Mouse (Mus musculus) MEL (cell line): Measurements from ENCODE around the gene Rps3a1.

Experiments
- CTCF ChIP-seq, 3 experiments: IDR thresholded peaks in 2 of 3; conservative IDR thresholded peaks in 1 of 3; 2 replicates each; pipeline ENCODE4 v1.5.1; 2011 to 2012; ENCODE audit warnings: low read length in 3 of 3, low read depth in 2 of 3, mild to moderate bottlenecking in 2 of 3, improper control_type of control experiment in 1 of 3, inconsistent platforms in 1 of 3, mixed read lengths in 1 of 3, moderate library complexity in 1 of 3; ENCODE audit not compliant: control insufficient read depth in 1 of 3, insufficient read depth in 1 of 3, poor library complexity in 1 of 3, severe bottlenecking in 1 of 3
- EP300 ChIP-seq, 2 experiments: IDR thresholded peaks; 2 replicates each; pipeline ENCODE4 v1.6.1; 2011; ENCODE audit warnings: improper control_type of control experiment in 2 of 2, low read length in 2 of 2, low read depth in 1 of 2, mild to moderate bottlenecking in 1 of 2
- GABPA ChIP-seq: IDR thresholded peaks from 2 replicates; pipeline ENCODE4 v1.6.1; 2012; ENCODE audit warnings: low read depth, mild to moderate bottlenecking, inconsistent platforms, low read length, improper control_type of control experiment, moderate library complexity
- MAFK ChIP-seq: IDR thresholded peaks from 2 replicates; pipeline ENCODE4 v1.6.1; 2011; ENCODE audit warnings: low read depth, mild to moderate bottlenecking, low read length, improper control_type of control experiment, borderline replicate concordance
- MAX ChIP-seq: IDR thresholded peaks from 2 replicates; pipeline ENCODE4 v1.6.1; 2011; ENCODE audit warnings: low read length, improper control_type of control experiment
- MAZ ChIP-seq: IDR thresholded peaks from 2 replicates; pipeline ENCODE4 v1.6.1; 2012; ENCODE audit warnings: low read depth, mild to moderate bottlenecking, inconsistent platforms, low read length, improper control_type of control experiment
- NRF1 ChIP-seq: IDR thresholded peaks from 2 replicates; pipeline ENCODE4 v1.6.1; 2014; ENCODE audit warnings: low read depth, mild to moderate bottlenecking, inconsistent platforms, low read length, improper control_type of control experiment, moderate library complexity; ENCODE audit not compliant: poor library complexity, insufficient read depth, severe bottlenecking
- POLR2A ChIP-seq, 2 experiments: IDR thresholded peaks; 2 replicates each; pipeline ENCODE4 v1.6.1; 2011 to 2012; ENCODE audit warnings: low read length in 2 of 2, mild to moderate bottlenecking in 2 of 2, control low read depth in 1 of 2, improper control_type of control experiment in 1 of 2, low read depth in 1 of 2, moderate library complexity in 1 of 2; ENCODE audit not compliant: control insufficient read depth in 1 of 2, insufficient read depth in 1 of 2, poor library complexity in 1 of 2
- SMC3 ChIP-seq: IDR thresholded peaks from 2 replicates; pipeline ENCODE4 v1.6.1; 2011; ENCODE audit warnings: low read depth, low read length, improper control_type of control experiment
- USF1 ChIP-seq: IDR thresholded peaks from 2 replicates; pipeline ENCODE4 v1.6.1; 2014; ENCODE audit warnings: low read depth, mild to moderate bottlenecking, inconsistent platforms, low read length, improper control_type of control experiment, moderate library complexity

DNA sequence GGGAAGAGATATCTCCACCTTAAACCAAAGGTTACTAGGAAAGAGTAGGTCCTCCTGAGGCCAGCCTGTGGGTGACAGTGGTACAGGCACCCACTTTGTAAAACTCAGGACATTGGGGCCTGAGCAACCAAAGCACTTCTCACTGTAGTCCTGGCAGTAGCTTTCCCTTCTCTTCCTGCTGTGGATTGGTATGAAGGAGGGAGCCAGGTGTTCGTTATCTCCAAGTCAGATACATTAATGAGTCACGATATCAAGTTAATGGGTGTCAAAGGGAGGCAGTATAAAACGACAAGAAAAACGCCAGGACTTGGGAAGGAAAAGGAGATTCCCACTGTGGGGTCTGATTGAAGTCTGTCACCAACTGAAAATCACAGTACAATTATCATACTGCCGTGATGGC lies 38.6 kb upstream of the Rps3a1 start:
- TF ChIP-seq MAZ (no peak), SMC3 (no peak), USF1 (no peak), CTCF (IDR thresholded peaks at IDR 0.05 in 2 of 3, conservative IDR thresholded peaks at IDR 0.05 in 1 of 3; ENCODE audit: control insufficient read depth in 1 of 3, insufficient read depth in 1 of 3, low read depth in 2 of 3, low read length in 3 of 3, poor library complexity in 1 of 3, severe bottlenecking in 1 of 3) (no peak), EP300 (IDR thresholded peaks at IDR 0.05; ENCODE audit: low read depth in 1 of 2, low read length in 2 of 2) (no peak), GABPA (no peak), NRF1 (no peak), MAFK (no peak), MAX (no peak), POLR2A (IDR thresholded peaks at IDR 0.05; ENCODE audit: control insufficient read depth in 1 of 2, insufficient read depth in 1 of 2, low read depth in 1 of 2, low read length in 2 of 2, poor library complexity in 1 of 2) (no peak)
